In the genomic region with DNA sequence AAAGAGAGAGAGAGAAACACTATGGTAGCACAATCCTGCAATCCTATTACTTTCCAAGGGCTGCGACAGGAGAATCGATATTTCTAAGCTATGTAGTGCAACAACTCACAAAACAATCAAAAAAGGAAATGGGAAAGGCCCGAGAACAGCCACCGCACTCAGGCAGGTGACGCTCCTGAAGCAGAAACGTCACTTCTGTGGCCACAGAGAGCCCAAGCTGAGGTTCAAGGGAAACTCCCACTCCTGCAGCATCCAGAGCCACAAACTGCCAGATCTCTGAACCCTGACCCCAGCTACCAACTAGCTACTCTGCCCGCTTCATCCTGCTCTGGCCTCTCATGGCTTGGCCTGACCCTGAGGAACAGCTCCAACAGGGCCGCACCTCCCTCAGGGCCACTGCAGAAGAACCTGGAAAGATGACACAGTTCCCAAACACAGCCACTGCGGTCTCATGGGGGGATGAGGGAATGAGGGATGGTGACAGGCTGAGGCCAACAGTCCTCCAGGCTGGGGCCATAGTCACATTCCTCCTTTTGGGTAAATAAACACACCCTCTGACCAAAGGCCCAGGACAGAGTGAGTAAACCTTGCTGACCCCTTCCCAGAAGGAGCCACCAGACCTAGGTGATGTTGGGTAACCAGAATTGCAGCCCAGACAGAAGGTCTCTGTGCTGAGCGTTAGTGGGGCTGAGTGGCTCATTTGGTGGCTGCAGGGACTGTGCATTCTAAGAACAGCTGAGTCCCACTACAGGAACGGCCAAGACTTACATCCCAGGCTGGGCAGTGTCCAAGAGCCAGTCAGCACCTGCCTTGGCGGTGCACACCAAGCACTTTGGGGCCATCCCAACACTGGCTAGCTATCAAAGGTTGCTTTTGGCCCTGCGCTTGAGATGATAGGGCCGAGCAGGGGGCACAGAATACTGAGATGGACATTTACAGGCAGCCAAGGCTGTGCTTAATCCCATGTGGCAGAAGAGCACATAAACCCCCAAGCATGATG, we compare ENCODE assay signal across 9 mouse cellular contexts. TPM values are rescaled to one million over a fixed set of nuclear protein-coding genes. Genes with fewer than 3 reads are reported as not detected.
DNase-seq lines count a peak whose midpoint lies in the region; ATAC-seq and TF ChIP-seq lines count a peak whose summit lies in the region.
"Had no signal": no experiment of that assay in that cellular context is flagged by ENCODE, and none has a peak within 500 bp of the region (broad histone marks: within the 10 kb centered on the region; RNA-seq: fewer than 3 reads in every experiment).

No protein-coding gene starts in this region.

- no peak for ATAC-seq in CD4-positive, CD25-positive, alpha-beta regulatory T cell, adult 4 months
- ATAC-seq in hindbrain, embryonic 14.5 days (ENCODE audit: low FRiP score), result no peak
- ATAC-seq in stomach, embryonic 14.5 days (ENCODE audit: insufficient number of reproducible peaks, insufficient read depth, low FRiP score, low read depth), result no peak
- ATAC-seq in erythroblast, adult 5-6 weeks (replicated peaks; ENCODE audit: low FRiP score, poor library complexity, severe bottlenecking), result no peak

- H3K9ac ChIP-seq in hindbrain, embryonic 14.5 days, result no peak overlapping the region
- H3K9ac ChIP-seq in stomach, embryonic 14.5 days (replicated peaks; ENCODE audit: low read depth, low read length), result no peak overlapping the region

- peak overlapping the region; percentile 93; the same call in 1 of the 2 replicates for H3K4me2 ChIP-seq in hindbrain, embryonic 14.5 days (replicated peaks)
- peak overlapping the region; percentile 84; the same call in 1 of the 2 replicates for H3K4me2 ChIP-seq in stomach, embryonic 14.5 days (replicated peaks; ENCODE audit: low read depth, low read length)

- DNase-seq in CD4-positive, CD25-positive, alpha-beta regulatory T cell, adult 2 months (ENCODE audit: low read depth, low spot score), result peak; percentile 49
- DNase-seq in spleen, postnatal 36 days (ENCODE audit: low spot score in 2 of 2), result peak; percentile 36 to 51
- no peak for DNase-seq in spleen, adult 18-20 months
- DNase-seq in hindbrain, embryonic 14.5 days (ENCODE audit: low spot score), result no peak
- no peak for DNase-seq in kidney, adult 2 months

- no peaks in the 10 kb centered on the region for H3K9me3 ChIP-seq in hindbrain, embryonic 14.5 days (ENCODE audit: control insufficient read depth, low read length)
- H3K9me3 ChIP-seq in stomach, embryonic 14.5 days (ENCODE audit: control insufficient read depth, low read depth, low read length), result no peaks in the 10 kb centered on the region

- H3K4me3 ChIP-seq in hindbrain, embryonic 14.5 days (replicated peaks; ENCODE audit: low read length), result no peak overlapping the region
- H3K4me3 ChIP-seq in stomach, embryonic 14.5 days (ENCODE audit: low read depth, low read length), result no peak overlapping the region
- H3K4me3 ChIP-seq in kidney, adult 2 months (ENCODE audit: insufficient read depth, low read depth, low read length), result no peak overlapping the region
- H3K4me3 ChIP-seq: erythroblast, embryonic 14.5 days had no signal

- H3K27me3 ChIP-seq in hindbrain, embryonic 14.5 days (ENCODE audit: control insufficient read depth, insufficient read depth, low read length), result peaks cover 31% of the 10 kb centered on the region
- H3K27me3 ChIP-seq in stomach, embryonic 14.5 days (ENCODE audit: control insufficient read depth, insufficient read depth, low read length), result no peaks in the 10 kb centered on the region
- H3K27me3 ChIP-seq in kidney, adult 2 months (replicated peaks; ENCODE audit: control insufficient read depth, insufficient read depth, low read length), result no peaks in the 10 kb centered on the region

- no peak for TF ChIP-seq CTCF in kidney, adult 2 months (conservative IDR thresholded peaks at IDR 0.05; ENCODE audit: insufficient read depth, insufficient read length, low read depth, low read length)

- H3K4me1 ChIP-seq in hindbrain, embryonic 14.5 days (replicated peaks; ENCODE audit: control insufficient read depth, insufficient read depth, low read length), result peaks cover 12% of the 10 kb centered on the region
- H3K4me1 ChIP-seq in stomach, embryonic 14.5 days (ENCODE audit: control insufficient read depth, insufficient read depth, low read length), result peaks cover 17% of the 10 kb centered on the region; the same call in 1 of the 2 replicates
- 0 out of 2 replicates have a peak, but pooled peaks cover 4% of the 10 kb centered on the region for H3K4me1 ChIP-seq in kidney, adult 2 months (ENCODE audit: control insufficient read depth, insufficient read depth, low read length)

- TF ChIP-seq POLR2A in kidney, adult 2 months (IDR thresholded peaks at IDR 0.05; ENCODE audit: low read depth, low read length), result no peak

- no peak overlapping the region for H3K27ac ChIP-seq in hindbrain, embryonic 14.5 days
- no peak overlapping the region for H3K27ac ChIP-seq in stomach, embryonic 14.5 days (ENCODE audit: low read length)
- H3K27ac ChIP-seq in kidney, adult 2 months (ENCODE audit: insufficient read depth, low read depth, low read length), result no peak overlapping the region

- no peaks in the 10 kb centered on the region for H3K36me3 ChIP-seq in hindbrain, embryonic 14.5 days (replicated peaks; ENCODE audit: control insufficient read depth, insufficient read depth)
- H3K36me3 ChIP-seq in stomach, embryonic 14.5 days (ENCODE audit: control insufficient read depth, insufficient read depth, low read length), result no peaks in the 10 kb centered on the region
- H3K36me3 ChIP-seq in kidney, adult 2 months (ENCODE audit: control insufficient read depth, insufficient read depth, low read length), result no peaks in the 10 kb centered on the region

- 81% methylated on average over 14 of the region's 14 CpGs for WGBS in hindbrain, embryonic 14.5 days
- WGBS in stomach, embryonic 14.5 days, result 58% methylated on average over 14 of the region's 14 CpGs
- 84% methylated on average over 14 of the region's 14 CpGs for WGBS in kidney, adult 2 months

RNA-seq across cellular contexts. Expression of a gene that starts 1.2 kb away (rescaled TPM):
- 10 to 100 TPM in 1 of 2 experiments, 1 to 10 TPM in 1; 9.1 to 12.2 TPM for polyA plus RNA-seq in CD4-positive, CD25-positive, alpha-beta regulatory T cell, adult 4 months (2017; shearing (Covaris generic))
- 1.0 and 1.5 TPM in 2 replicates for polyA plus RNA-seq in hindbrain, embryonic 14.5 days (2014; fragmentation: Nextera tagmentation; extraction: Ambion mirVana)
- 4.4 and 5.0 TPM in 2 replicates for polyA plus RNA-seq in stomach, embryonic 14.5 days (2014; fragmentation: Nextera tagmentation; extraction: Ambion mirVana)
- polyA plus RNA-seq in kidney, adult 2 months (2012; rRNA removed), result 8.9 and 9.6 TPM in 2 replicates
- total RNA-seq in erythroblast, adult 5-6 weeks (2015; ENCODE audit: low replicate concordance), result 3.1 and 4.6 TPM in 2 replicates
- total RNA-seq in erythroblast, adult 5-6 weeks (2017; ENCODE audit: low replicate concordance), result 0.94 and 3.5 TPM in 2 replicates

RNA-seq across cellular contexts. Expression of a gene that starts 32.4 kb away (rescaled TPM):
- polyA plus RNA-seq in CD4-positive, CD25-positive, alpha-beta regulatory T cell, adult 4 months (2017; shearing (Covaris generic)), result 1 to 10 TPM; 2.0 to 2.3 TPM
- polyA plus RNA-seq in hindbrain, embryonic 14.5 days (2014; fragmentation: Nextera tagmentation; extraction: Ambion mirVana), result 5.3 and 5.5 TPM in 2 replicates
- 2.8 and 3.1 TPM in 2 replicates for polyA plus RNA-seq in stomach, embryonic 14.5 days (2014; fragmentation: Nextera tagmentation; extraction: Ambion mirVana)
- polyA plus RNA-seq in kidney, adult 2 months (2012; rRNA removed), result 8.1 and 10.4 TPM in 2 replicates
- total RNA-seq in erythroblast, adult 5-6 weeks (2015; ENCODE audit: low replicate concordance), result 20.5 and 32.3 TPM in 2 replicates
- 23.8 and 24.4 TPM in 2 replicates for total RNA-seq in erythroblast, adult 5-6 weeks (2017; ENCODE audit: low replicate concordance)

RNA-seq across cellular contexts. Expression of a gene that starts 57.1 kb away (rescaled TPM):
- 10 to 100 TPM; 30.9 to 37.1 TPM for polyA plus RNA-seq in CD4-positive, CD25-positive, alpha-beta regulatory T cell, adult 4 months (2017; shearing (Covaris generic))
- polyA plus RNA-seq in hindbrain, embryonic 14.5 days (2014; fragmentation: Nextera tagmentation; extraction: Ambion mirVana), result 54.2 and 58.4 TPM in 2 replicates
- 250 and 274 TPM in 2 replicates for polyA plus RNA-seq in stomach, embryonic 14.5 days (2014; fragmentation: Nextera tagmentation; extraction: Ambion mirVana)
- polyA plus RNA-seq in kidney, adult 2 months (2012; rRNA removed), result 27.7 and 27.8 TPM in 2 replicates
- 45.0 and 45.4 TPM in 2 replicates for total RNA-seq in erythroblast, adult 5-6 weeks (2015; ENCODE audit: low replicate concordance)
- 65.9 and 114 TPM in 2 replicates for total RNA-seq in erythroblast, adult 5-6 weeks (2017; ENCODE audit: low replicate concordance)

Comparison
In these comparisons a context has a peak if more than half of its experiments do, and no peak if none do; other contexts are left out.
1. DNase-seq: peak in CD4-positive, CD25-positive, alpha-beta regulatory T cell, adult 2 months (single experiment) and spleen, postnatal 36 days (2 of 2); none in spleen, adult 18-20 months (0 of 2), hindbrain, embryonic 14.5 days (single experiment) and kidney, adult 2 months (single experiment).